Mouse (Mus musculus): ENCODE results near the gene Nol12. TPM values are rescaled to one million over a fixed set of nuclear protein-coding genes. Genes with fewer than 3 reads are reported as not detected.

The Nol12 gene
- polyA plus RNA-seq, 1 experiment from 2014 or later: 20.3 TPM

DNA sequence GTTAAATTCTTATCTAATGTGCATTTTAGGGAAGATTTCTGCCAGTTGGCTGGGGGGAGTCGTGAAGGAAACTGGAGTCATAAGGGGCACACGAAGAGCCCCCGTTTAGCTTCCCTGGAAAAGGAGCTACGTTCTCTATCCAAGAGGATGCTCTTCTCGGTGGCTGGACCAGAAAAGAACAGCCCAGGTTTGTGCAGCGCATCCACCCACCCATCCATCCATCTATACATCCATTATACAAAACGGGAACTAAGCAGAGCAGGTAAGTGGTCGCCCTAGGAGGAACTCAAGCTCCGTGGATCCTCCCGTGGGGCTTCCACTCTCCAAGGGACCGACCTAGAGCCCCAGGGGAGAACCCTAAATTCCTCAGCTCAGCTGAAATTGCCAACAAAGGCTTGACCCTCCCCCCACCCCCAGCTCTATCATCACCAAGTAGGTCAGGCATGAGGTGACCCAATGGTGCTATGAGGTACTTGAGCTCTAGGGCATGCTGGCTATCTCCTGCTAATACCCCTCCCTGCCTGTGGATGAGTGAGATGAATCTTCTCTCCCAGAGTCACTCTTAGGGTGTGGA, 13.5 kb downstream of the Nol12 start:
- peak overlapping the region; percentile 64 for H3K4me2 ChIP-seq (ENCODE audit: low read depth, low read length)
- H3K9ac ChIP-seq (replicated peaks): no peak overlapping the region
- H3K27me3 ChIP-seq (ENCODE audit: insufficient read depth, low read length): peaks cover 30% of the 10 kb centered on the region
- H3K4me3 ChIP-seq (ENCODE audit: low read depth, low read length): 0 out of 2 replicates have a peak overlapping the region, but pooled peaks have one; percentile 17
- H3K36me3 ChIP-seq (replicated peaks; ENCODE audit: insufficient read depth, low read length): no peaks in the 10 kb centered on the region
- TF ChIP-seq CTCF (IDR thresholded peaks at IDR 0.05; ENCODE audit: low read depth) (no peak), EP300 (IDR thresholded peaks at IDR 0.05; ENCODE audit: low read depth) (no peak)
- ATAC-seq (no peak), DNase-seq (no peak)
- 7% methylated on average over 11 of the region's 11 CpGs for WGBS (ENCODE audit: insufficient replicate concordance)
- H3K4me1 ChIP-seq (ENCODE audit: insufficient read depth): peaks cover 8% of the 10 kb centered on the region
- H3K9me3 ChIP-seq (ENCODE audit: low read length): no peaks in the 10 kb centered on the region
- no peak overlapping the region for H3K27ac ChIP-seq (ENCODE audit: low read depth)

DNA sequence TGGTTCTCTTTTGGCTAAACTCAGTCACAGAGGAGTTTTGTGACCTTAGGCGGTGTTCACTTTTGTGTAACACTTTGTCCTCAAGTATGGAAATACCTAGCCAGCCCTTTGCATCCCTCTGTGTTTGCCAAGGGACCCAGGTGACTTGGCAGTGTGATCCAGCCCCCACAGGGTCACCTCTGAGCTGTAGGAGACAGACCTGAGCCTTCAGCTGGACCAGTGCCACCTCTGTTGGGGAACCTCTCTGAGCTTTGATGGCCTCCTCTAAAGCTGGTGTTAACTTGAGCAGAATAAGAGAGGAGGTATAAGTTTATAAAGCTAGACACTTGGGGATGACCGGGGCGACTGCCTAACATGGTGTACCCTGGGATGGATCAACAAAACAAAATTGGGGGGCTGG, 14.2 kb downstream of the Nol12 start:
- H3K9ac ChIP-seq (replicated peaks): no peak overlapping the region
- DNase-seq (no peak), ATAC-seq (no peak)
- H3K4me1 ChIP-seq (ENCODE audit: insufficient read depth): peaks cover 8% of the 10 kb centered on the region
- H3K36me3 ChIP-seq (replicated peaks; ENCODE audit: insufficient read depth, low read length): no peaks in the 10 kb centered on the region
- WGBS (ENCODE audit: insufficient replicate concordance): 91% methylated on average over 3 of the region's 3 CpGs
- H3K27ac ChIP-seq (ENCODE audit: low read depth): no peak overlapping the region
- H3K9me3 ChIP-seq (ENCODE audit: low read length): no peaks in the 10 kb centered on the region
- peaks cover 30% of the 10 kb centered on the region for H3K27me3 ChIP-seq (ENCODE audit: insufficient read depth, low read length)
- no peak overlapping the region for H3K4me2 ChIP-seq (ENCODE audit: low read depth, low read length)
- no peak overlapping the region for H3K4me3 ChIP-seq (ENCODE audit: low read depth, low read length)
- no peak for TF ChIP-seq EP300 (IDR thresholded peaks at IDR 0.05; ENCODE audit: low read depth)
- TF ChIP-seq CTCF (IDR thresholded peaks at IDR 0.05; ENCODE audit: low read depth): no peak

DNA sequence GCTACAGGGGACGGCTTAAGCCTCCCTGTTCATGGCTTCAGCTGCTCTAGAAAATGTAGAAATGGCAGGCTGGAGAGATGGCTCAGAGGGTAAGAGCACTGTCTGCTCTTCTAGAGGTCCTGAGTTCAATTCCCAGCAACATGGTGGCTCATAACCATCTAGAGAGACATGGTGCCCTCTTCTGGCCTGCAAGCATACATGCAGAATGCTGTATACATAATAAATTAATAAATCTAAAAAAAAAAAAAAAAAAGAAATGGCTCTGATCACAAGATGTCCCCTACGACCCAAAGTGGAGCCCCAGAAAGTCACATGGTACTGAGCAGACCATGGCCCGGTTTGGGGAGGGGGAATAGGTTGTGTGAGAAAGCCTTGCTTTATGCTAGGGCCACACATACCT, 20.9 kb downstream of the Nol12 start:
- DNase-seq: no peak
- Histone ChIP-seq H3K4me3 (ENCODE audit: low read depth, low read length) (no peak overlapping the region), H3K36me3 (replicated peaks; ENCODE audit: insufficient read depth, low read length) (no peaks in the 10 kb centered on the region), H3K9me3 (ENCODE audit: low read length) (no peaks in the 10 kb centered on the region), H3K4me2 (ENCODE audit: low read depth, low read length) (no peak overlapping the region), H3K27ac (ENCODE audit: low read depth) (no peak overlapping the region), H3K27me3 (ENCODE audit: insufficient read depth, low read length) (no peaks in the 10 kb centered on the region), H3K9ac (replicated peaks) (no peak overlapping the region), H3K4me1 (ENCODE audit: insufficient read depth) (no peaks in the 10 kb centered on the region)
- no peak for TF ChIP-seq EP300 (IDR thresholded peaks at IDR 0.05; ENCODE audit: low read depth)
- peak; percentile 27; the same call in 1 of the 2 replicates for TF ChIP-seq CTCF (IDR thresholded peaks at IDR 0.05; ENCODE audit: low read depth)
- ATAC-seq: no peak
- 61% methylated on average over 3 of the region's 3 CpGs for WGBS (ENCODE audit: insufficient replicate concordance)

DNA sequence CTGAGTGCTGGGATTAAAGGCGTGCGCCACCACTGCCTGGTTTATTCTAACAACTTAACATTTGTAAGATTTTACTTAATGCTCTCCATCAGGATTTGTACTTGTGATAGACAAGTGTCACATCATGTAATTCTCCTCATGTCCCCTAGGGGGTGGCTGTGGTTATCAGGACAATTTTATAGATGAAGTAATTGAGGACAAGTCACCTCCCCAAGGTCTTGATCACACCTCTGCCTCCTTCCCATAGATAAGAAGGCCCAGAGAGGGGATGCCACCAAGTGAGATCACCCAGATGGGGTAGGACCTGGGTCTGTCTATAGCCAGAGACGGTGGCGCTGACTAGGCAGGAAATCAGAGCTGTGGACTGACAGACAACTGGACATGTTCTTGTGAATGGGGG, 21.6 kb downstream of the Nol12 start:
- DNase-seq (no peak), ATAC-seq (no peak)
- Histone ChIP-seq H3K27me3 (ENCODE audit: insufficient read depth, low read length) (no peaks in the 10 kb centered on the region), H3K4me1 (ENCODE audit: insufficient read depth) (no peaks in the 10 kb centered on the region), H3K9me3 (ENCODE audit: low read length) (no peaks in the 10 kb centered on the region), H3K27ac (ENCODE audit: low read depth) (no peak overlapping the region), H3K4me3 (ENCODE audit: low read depth, low read length) (no peak overlapping the region), H3K4me2 (ENCODE audit: low read depth, low read length) (no peak overlapping the region), H3K9ac (replicated peaks) (no peak overlapping the region), H3K36me3 (replicated peaks; ENCODE audit: insufficient read depth, low read length) (no peaks in the 10 kb centered on the region)
- TF ChIP-seq CTCF (IDR thresholded peaks at IDR 0.05; ENCODE audit: low read depth) (peak; percentile 67), EP300 (IDR thresholded peaks at IDR 0.05; ENCODE audit: low read depth) (no peak)
- WGBS (ENCODE audit: insufficient replicate concordance): 64% methylated on average over 4 of the region's 4 CpGs

DNA sequence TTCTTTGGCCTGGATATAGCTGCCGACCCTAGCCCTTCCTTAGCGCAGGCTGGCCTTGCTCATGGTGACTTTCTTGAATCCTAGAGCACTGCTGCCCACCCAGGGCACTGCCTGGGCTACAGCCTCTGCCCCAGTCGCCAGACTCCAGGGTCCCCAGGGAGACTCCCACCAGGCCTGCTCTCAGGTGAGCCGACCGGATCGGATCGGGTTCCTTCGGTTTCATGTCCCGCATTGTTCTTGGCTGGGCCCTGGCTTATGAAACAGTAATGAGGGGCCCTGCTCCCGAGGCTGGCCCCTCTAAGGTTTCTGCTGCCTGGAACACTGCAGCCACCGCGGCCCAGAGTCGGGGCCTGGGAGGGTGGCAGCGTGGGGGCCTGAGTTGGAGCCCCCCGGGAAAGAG, 22.3 kb downstream of the Nol12 start:
- no peaks in the 10 kb centered on the region for H3K9me3 ChIP-seq (ENCODE audit: low read length)
- H3K9ac ChIP-seq (replicated peaks): no peak overlapping the region
- no peaks in the 10 kb centered on the region for H3K36me3 ChIP-seq (replicated peaks; ENCODE audit: insufficient read depth, low read length)
- ATAC-seq (no peak), DNase-seq (no peak)
- H3K4me2 ChIP-seq (ENCODE audit: low read depth, low read length): no peak overlapping the region
- H3K27ac ChIP-seq (ENCODE audit: low read depth): no peak overlapping the region
- TF ChIP-seq CTCF (IDR thresholded peaks at IDR 0.05; ENCODE audit: low read depth): no peak
- no peak for TF ChIP-seq EP300 (IDR thresholded peaks at IDR 0.05; ENCODE audit: low read depth)
- no peaks in the 10 kb centered on the region for H3K4me1 ChIP-seq (ENCODE audit: insufficient read depth)
- no peak overlapping the region for H3K4me3 ChIP-seq (ENCODE audit: low read depth, low read length)
- 69% methylated on average over 15 of the region's 15 CpGs for WGBS (ENCODE audit: insufficient replicate concordance)
- no peaks in the 10 kb centered on the region for H3K27me3 ChIP-seq (ENCODE audit: insufficient read depth, low read length)

DNA sequence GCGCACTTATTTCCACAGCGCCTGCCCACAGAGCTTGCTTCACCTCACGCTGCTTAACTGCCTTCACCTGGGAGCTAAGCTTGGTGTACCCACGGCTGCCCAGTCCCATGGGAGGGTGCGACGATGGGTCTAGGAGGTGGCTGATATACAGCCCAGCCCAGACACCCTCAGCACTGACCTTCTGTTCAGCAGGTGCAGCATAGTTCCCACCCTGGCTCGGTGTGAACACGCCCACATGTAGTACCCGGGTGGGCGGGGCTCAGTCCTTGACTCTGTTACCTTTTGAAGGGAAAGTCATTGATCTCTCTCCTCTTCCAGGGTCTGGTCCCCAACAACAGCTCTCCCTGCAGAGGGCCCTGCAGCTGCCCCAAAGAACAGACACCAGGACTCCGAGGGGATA, 24.8 kb downstream of the Nol12 start:
- DNase-seq (no peak), ATAC-seq (no peak)
- Histone ChIP-seq H3K27me3 (ENCODE audit: insufficient read depth, low read length) (no peaks in the 10 kb centered on the region), H3K4me2 (ENCODE audit: low read depth, low read length) (no peak overlapping the region), H3K4me1 (ENCODE audit: insufficient read depth) (no peaks in the 10 kb centered on the region), H3K9ac (replicated peaks) (no peak overlapping the region), H3K9me3 (ENCODE audit: low read length) (no peaks in the 10 kb centered on the region), H3K4me3 (ENCODE audit: low read depth, low read length) (no peak overlapping the region), H3K27ac (ENCODE audit: low read depth) (no peak overlapping the region), H3K36me3 (replicated peaks; ENCODE audit: insufficient read depth, low read length) (no peaks in the 10 kb centered on the region)
- TF ChIP-seq CTCF (IDR thresholded peaks at IDR 0.05; ENCODE audit: low read depth) (no peak), EP300 (IDR thresholded peaks at IDR 0.05; ENCODE audit: low read depth) (no peak)
- WGBS (ENCODE audit: insufficient replicate concordance): 75% methylated on average over 11 of the region's 11 CpGs

DNA sequence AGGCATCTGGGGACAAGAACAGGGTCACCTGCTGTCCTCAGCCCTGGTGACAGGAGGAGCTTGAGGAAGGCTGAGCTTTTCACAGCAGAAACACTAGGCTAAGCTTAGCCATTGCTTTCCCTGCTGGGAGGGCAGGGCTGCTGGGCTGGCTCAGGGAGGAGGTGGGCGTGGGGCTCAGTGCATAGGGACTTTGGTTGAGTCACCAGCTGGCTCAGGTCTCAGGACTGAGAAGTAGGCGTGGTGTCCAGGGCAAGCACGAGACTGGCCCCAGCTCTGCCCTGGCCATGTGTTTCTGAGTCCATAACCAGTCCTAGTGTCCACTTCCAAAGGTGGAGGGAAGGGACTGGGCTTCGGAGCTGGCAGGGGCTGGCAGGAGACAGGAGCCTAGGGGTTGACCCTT, 25.4 kb downstream of the Nol12 start:
- Histone ChIP-seq H3K9me3 (ENCODE audit: low read length) (no peaks in the 10 kb centered on the region), H3K4me1 (ENCODE audit: insufficient read depth) (no peaks in the 10 kb centered on the region), H3K27ac (ENCODE audit: low read depth) (no peak overlapping the region), H3K4me2 (ENCODE audit: low read depth, low read length) (no peak overlapping the region), H3K27me3 (ENCODE audit: insufficient read depth, low read length) (no peaks in the 10 kb centered on the region), H3K4me3 (ENCODE audit: low read depth, low read length) (no peak overlapping the region), H3K36me3 (replicated peaks; ENCODE audit: insufficient read depth, low read length) (no peaks in the 10 kb centered on the region), H3K9ac (replicated peaks) (no peak overlapping the region)
- DNase-seq: no peak
- no peak for ATAC-seq
- no peak for TF ChIP-seq CTCF (IDR thresholded peaks at IDR 0.05; ENCODE audit: low read depth)
- TF ChIP-seq EP300 (IDR thresholded peaks at IDR 0.05; ENCODE audit: low read depth): no peak
- WGBS (ENCODE audit: insufficient replicate concordance): 49% methylated on average over 4 of the region's 4 CpGs

Data from liver, postnatal 0 days (tissue).